ENCODE assay signal across 9 mouse cellular contexts in the genomic region with DNA sequence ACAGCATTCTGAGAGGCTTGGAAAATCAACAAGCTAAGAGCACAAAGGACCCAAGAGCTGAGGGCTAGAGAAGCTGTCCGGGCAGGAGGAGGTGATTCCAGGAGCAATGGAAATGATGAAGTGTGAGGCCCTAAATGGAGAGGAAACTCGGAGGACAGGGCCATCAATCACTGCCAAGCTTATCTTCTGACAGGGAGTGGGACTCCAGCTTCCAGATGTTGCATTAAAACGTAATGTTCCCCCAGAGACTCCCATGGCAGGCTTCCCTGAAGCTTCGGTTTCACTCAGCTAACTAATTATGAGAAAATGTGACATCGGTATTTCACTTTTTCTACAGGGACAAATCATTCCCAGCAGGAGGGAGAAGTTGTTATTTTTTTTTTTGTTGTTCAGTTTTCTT.
DNase-seq lines count a peak whose midpoint lies in the region; ATAC-seq and TF ChIP-seq lines count a peak whose summit lies in the region.
"Had no signal": no experiment of that assay in that cellular context is flagged by ENCODE, and none has a peak within 500 bp of the region (broad histone marks: within the 10 kb centered on the region; RNA-seq: fewer than 3 reads in every experiment).

No protein-coding gene starts in this region.

- TF ChIP-seq CTCF in lung, postnatal 0 days (IDR thresholded peaks at IDR 0.05), result no peak
- no peak for TF ChIP-seq CTCF in liver, postnatal 0 days (IDR thresholded peaks at IDR 0.05; ENCODE audit: low read depth)

- no peaks in the 10 kb centered on the region for H3K36me3 ChIP-seq in hindbrain, embryonic 15.5 days
- no peaks in the 10 kb centered on the region for H3K36me3 ChIP-seq in lung, postnatal 0 days (ENCODE audit: insufficient read depth, low read length)
- H3K36me3 ChIP-seq in intestine, embryonic 15.5 days, result no peaks in the 10 kb centered on the region
- no peaks in the 10 kb centered on the region for H3K36me3 ChIP-seq in liver, postnatal 0 days (replicated peaks; ENCODE audit: insufficient read depth, low read length)
- H3K36me3 ChIP-seq: liver, embryonic 13.5 days had no signal

- no peak overlapping the region for H3K9ac ChIP-seq in hindbrain, embryonic 15.5 days
- no peak overlapping the region for H3K9ac ChIP-seq in lung, postnatal 0 days (replicated peaks; ENCODE audit: low read depth)
- no peak overlapping the region for H3K9ac ChIP-seq in intestine, embryonic 15.5 days
- no peak overlapping the region for H3K9ac ChIP-seq in liver, postnatal 0 days (replicated peaks)
- H3K9ac ChIP-seq: liver, embryonic 13.5 days had no signal

- TF ChIP-seq EP300 in lung, postnatal 0 days (IDR thresholded peaks at IDR 0.05), result peak; percentile 69
- no peak for TF ChIP-seq EP300 in liver, postnatal 0 days (IDR thresholded peaks at IDR 0.05; ENCODE audit: low read depth)

- H3K27me3 ChIP-seq in hindbrain, embryonic 15.5 days, result no peaks in the 10 kb centered on the region
- H3K27me3 ChIP-seq in lung, postnatal 0 days (replicated peaks; ENCODE audit: insufficient read depth, low read length), result no peaks in the 10 kb centered on the region
- H3K27me3 ChIP-seq in intestine, embryonic 15.5 days (replicated peaks), result no peaks in the 10 kb centered on the region
- H3K27me3 ChIP-seq in liver, postnatal 0 days (ENCODE audit: insufficient read depth, low read length), result no peaks in the 10 kb centered on the region
- H3K27me3 ChIP-seq: liver, embryonic 13.5 days had no signal

- 7% methylated on average over 5 of the region's 5 CpGs for WGBS in hindbrain, embryonic 15.5 days
- 18% methylated on average over 5 of the region's 5 CpGs for WGBS in lung, postnatal 0 days
- 18% methylated on average over 5 of the region's 5 CpGs for WGBS in intestine, embryonic 15.5 days
- 33% methylated on average over 5 of the region's 5 CpGs for WGBS in liver, postnatal 0 days (ENCODE audit: insufficient replicate concordance)

- DNase-seq in adrenal gland, postnatal 25 days, result peak; percentile 12
- peak; percentile 45 for DNase-seq in fibroblast of lung, adult 2 months (ENCODE audit: low read depth)
- peak; percentile 88 for DNase-seq in lung, postnatal 0 days (ENCODE audit: low spot score)
- DNase-seq in right cerebral cortex, adult 2 months (ENCODE audit: low spot score in 2 of 2), result no peak
- no peak for DNase-seq in urinary bladder, postnatal 10 days (ENCODE audit: low spot score)
- DNase-seq in liver, postnatal 0 days, result no peak
- DNase-seq: liver, embryonic 13.5 days had no signal

- H3K4me3 ChIP-seq in hindbrain, embryonic 15.5 days, result no peak overlapping the region
- no peak overlapping the region for H3K4me3 ChIP-seq in lung, postnatal 0 days (ENCODE audit: low read depth, low read length)
- H3K4me3 ChIP-seq in intestine, embryonic 15.5 days (replicated peaks), result no peak overlapping the region
- H3K4me3 ChIP-seq in liver, postnatal 0 days (ENCODE audit: low read depth, low read length), result no peak overlapping the region
- H3K4me3 ChIP-seq: liver, embryonic 13.5 days had no signal

- H3K4me2 ChIP-seq in hindbrain, embryonic 15.5 days, result no peak overlapping the region
- no peak overlapping the region for H3K4me2 ChIP-seq in lung, postnatal 0 days (replicated peaks; ENCODE audit: low read depth, low read length)
- no peak overlapping the region for H3K4me2 ChIP-seq in intestine, embryonic 15.5 days (replicated peaks)
- no peak overlapping the region for H3K4me2 ChIP-seq in liver, postnatal 0 days (ENCODE audit: low read depth, low read length)
- H3K4me2 ChIP-seq: liver, embryonic 13.5 days had no signal

- peak overlapping the region; percentile 9; the same call in 1 of the 2 replicates for H3K27ac ChIP-seq in hindbrain, embryonic 15.5 days (replicated peaks)
- no peak overlapping the region for H3K27ac ChIP-seq in lung, postnatal 0 days (ENCODE audit: low read length)
- no peak overlapping the region for H3K27ac ChIP-seq in intestine, embryonic 15.5 days
- no peak overlapping the region for H3K27ac ChIP-seq in liver, postnatal 0 days (ENCODE audit: low read depth)
- H3K27ac ChIP-seq: liver, embryonic 13.5 days had no signal

- H3K9me3 ChIP-seq in hindbrain, embryonic 15.5 days, result no peaks in the 10 kb centered on the region
- no peaks in the 10 kb centered on the region for H3K9me3 ChIP-seq in lung, postnatal 0 days (ENCODE audit: low read length)
- H3K9me3 ChIP-seq in intestine, embryonic 15.5 days, result no peaks in the 10 kb centered on the region
- H3K9me3 ChIP-seq in liver, postnatal 0 days (ENCODE audit: low read length), result no peaks in the 10 kb centered on the region
- H3K9me3 ChIP-seq: liver, embryonic 13.5 days had no signal

- ATAC-seq in hindbrain, embryonic 15.5 days (ENCODE audit: low FRiP score, low read depth), result no peak
- ATAC-seq in lung, postnatal 0 days, result peak; percentile 85
- ATAC-seq in intestine, embryonic 15.5 days, result no peak
- no peak for ATAC-seq in liver, postnatal 0 days

- H3K4me1 ChIP-seq in hindbrain, embryonic 15.5 days (replicated peaks), result 0 out of 2 replicates have a peak, but pooled peaks cover 3% of the 10 kb centered on the region
- no peaks in the 10 kb centered on the region for H3K4me1 ChIP-seq in lung, postnatal 0 days (ENCODE audit: insufficient read depth, low read depth, low read length)
- no peaks in the 10 kb centered on the region for H3K4me1 ChIP-seq in intestine, embryonic 15.5 days (replicated peaks)
- H3K4me1 ChIP-seq in liver, postnatal 0 days (ENCODE audit: insufficient read depth), result no peaks in the 10 kb centered on the region
- H3K4me1 ChIP-seq: liver, embryonic 13.5 days had no signal

Comparison
In these comparisons a context has a peak if more than half of its experiments do, and no peak if none do; other contexts are left out.
1. DNase-seq: peak in adrenal gland, postnatal 25 days (single experiment), fibroblast of lung, adult 2 months (single experiment) and lung, postnatal 0 days (single experiment); none in right cerebral cortex, adult 2 months (0 of 2), urinary bladder, postnatal 10 days (single experiment) and liver, postnatal 0 days (single experiment).